Mouse (Mus musculus) forelimb bud, embryonic 11.5 days (tissue): ENCODE results near the gene Smg8.
"Not testable (repeated sequence)": the region's sequence is repeated elsewhere in the genome, so short reads cannot be mapped to it uniquely, and the experiment has no call there.

Experiments used
- DNase-seq: peaks from one replicate; pipeline ENCODE4 v3.0.0-alpha.2; 2012; ENCODE audit warnings: low read depth, low spot score

The Smg8 gene

DNA sequence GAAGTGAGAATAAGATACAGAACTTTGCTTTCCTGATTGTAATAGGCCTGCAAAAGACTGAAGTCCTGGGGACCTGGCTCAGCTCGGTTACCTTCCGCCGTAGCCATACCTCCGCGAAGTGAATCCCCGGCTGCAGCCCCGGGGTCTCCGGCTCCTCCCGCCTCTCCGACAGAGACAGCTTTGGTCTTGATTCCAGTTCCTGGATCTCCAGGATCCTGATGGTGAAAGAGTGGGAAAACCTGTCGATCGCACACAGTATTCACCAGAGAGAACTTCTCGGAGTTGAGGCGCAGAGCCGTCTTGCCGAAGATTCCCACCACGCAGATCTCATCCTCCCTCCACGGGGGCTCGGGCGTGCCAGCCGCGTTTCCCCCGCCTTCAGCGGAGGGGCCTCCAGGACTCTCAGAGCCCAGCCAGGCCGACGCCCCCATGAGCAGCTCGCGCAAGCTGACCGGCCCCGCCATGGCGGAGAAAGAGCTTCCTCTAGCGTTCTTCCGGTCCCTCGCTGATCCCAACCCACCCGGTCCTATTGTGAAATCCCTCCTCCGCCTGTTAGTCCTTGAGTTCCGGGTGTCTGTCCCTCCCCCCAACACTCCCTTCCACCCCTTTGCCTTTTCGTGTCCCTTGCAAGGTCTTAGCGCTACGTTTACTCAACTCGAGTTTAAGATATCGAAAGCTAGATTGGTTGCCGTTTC, at the start of gene Smg8:
Smg8 (minus strand) TSS at position 485 of the 695 bp plus-strand sequence.
- peak; percentile 82 for DNase-seq

GRCm38 (mm10) chr11:87136233-87136632, 49.7 kb upstream of the Smg8 start:
- DNase-seq: no peak

DNA sequence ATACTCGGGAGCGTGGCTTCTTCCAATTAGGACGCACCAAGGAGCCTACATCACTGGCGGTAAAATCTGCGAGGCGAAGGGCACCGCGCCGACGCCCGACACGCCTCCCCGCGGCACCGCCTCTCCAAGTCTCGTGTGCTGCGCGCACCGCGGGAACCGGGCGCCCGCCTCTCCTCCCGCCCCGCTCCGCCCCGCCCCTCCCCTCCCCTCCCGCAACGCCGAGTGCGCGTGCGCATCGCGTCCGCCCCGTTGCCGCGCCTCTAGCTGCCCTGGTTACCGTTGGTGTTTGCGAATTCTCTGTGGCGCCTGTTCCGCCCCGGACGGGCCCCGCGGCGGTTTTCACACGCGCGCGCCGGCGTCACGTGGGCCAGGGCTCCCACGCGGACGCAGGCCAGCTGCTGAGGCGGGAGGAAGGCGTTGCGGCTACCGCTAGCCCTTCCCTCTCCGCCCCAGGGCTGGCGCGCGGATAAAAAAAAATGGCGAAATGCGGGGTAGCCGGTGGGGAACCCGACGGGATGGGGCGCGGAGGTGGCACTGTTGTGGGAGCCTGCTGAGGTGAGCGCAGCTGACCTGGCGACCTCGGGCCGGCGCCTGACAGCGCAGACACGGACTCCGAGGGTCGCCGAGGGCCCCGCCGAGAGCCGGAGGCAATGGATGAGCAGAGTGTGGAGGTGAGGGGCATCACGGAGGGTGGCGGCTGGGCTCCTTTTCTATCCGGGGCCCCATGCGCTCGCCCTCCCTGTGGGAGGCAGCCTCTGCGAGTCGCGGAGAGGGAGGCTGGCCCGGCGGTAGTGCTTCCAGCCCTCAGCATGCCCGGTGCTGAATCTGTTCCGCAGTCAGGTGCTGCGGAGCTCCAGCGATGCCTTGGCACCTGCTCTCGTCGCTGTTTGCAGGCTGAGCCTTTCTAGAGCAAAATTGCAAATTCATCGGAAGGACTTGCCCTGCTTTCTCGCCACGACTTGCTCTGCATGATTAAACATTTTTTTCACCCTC, 40.5 kb upstream of the Smg8 start, which contains the start of gene Trim37:
Trim37 (plus strand) TSS at position 254 of the 993 bp plus-strand sequence.
- DNase-seq: peak; percentile 89

- DNase-seq: no peak
Measured at GRCm38 (mm10) chr11:87126281-87126823, 39.8 kb upstream of the Smg8 start.

DNA sequence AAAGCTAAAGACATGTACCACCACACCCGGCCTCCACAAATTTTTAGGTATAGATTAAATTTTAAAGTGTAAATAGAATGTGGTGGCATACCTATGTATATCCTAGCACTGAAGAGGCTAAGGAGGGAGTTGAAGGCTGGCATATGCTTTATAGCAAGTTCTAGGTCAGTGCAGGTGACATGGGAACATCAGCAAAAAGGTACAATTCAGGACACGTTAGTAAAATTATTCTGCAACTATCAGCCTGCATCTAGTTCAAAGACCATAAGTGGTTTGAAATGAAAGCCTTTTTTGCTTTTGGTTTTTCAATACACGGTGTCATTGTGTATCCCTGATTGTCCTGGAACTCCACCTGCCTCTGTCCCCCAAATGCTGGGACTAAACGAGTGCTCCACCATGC, 39.0 kb upstream of the Smg8 start:
- DNase-seq: no peak

- DNase-seq: no peak
Measured at GRCm38 (mm10) chr11:87121864-87122263, 35.3 kb upstream of the Smg8 start.

DNA sequence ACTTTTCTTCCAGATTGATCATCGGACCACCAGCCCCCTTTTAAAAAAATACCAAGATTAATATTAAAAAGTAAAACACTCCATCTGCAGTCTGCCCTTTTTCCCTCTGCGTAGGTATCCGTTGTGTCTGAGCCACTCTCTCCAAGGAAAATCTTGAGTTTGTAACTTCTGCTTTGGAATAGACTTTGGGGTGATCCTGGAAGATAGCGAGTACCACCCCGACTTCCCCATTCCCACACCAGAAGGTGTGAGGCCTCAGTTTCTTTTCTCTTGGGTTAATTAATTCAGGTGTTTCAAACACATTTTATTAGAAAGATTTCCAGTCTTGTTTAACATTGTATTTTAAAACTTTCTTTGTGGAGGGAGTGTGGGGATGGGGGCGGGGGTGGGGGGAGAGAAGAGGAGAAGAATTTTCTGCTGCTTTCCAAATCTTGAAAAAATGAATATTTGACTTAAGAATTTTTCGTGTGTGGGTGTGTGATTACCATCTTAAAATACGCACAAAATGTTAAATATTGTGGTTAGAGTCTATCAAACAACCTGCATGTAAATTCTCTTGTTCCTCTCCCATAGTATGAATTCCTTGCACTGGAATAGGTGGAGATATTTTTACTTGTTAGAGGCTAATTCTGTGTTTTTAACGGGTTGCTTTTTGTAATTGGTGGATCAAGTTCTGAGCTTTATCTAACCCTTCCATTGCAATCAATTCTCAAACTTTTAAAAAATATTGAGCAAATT, 23.8 kb upstream of the Smg8 start:
- no peak for DNase-seq

- peak; percentile 36 for DNase-seq
Measured at GRCm38 (mm10) chr11:87109519-87110171, 23.1 kb upstream of the Smg8 start.

GRCm38 (mm10) chr11:87108755-87109518, 22.4 kb upstream of the Smg8 start, which contains the start of gene Ska2:
Ska2 (plus strand) TSS chr11:87109234.
- peak; percentile 100 for DNase-seq

GRCm38 (mm10) chr11:87108409-87108754, 21.8 kb upstream of the Smg8 start, which contains the start of gene Prr11:
Prr11 (minus strand) TSS chr11:87108708.
- no peak for DNase-seq

DNA sequence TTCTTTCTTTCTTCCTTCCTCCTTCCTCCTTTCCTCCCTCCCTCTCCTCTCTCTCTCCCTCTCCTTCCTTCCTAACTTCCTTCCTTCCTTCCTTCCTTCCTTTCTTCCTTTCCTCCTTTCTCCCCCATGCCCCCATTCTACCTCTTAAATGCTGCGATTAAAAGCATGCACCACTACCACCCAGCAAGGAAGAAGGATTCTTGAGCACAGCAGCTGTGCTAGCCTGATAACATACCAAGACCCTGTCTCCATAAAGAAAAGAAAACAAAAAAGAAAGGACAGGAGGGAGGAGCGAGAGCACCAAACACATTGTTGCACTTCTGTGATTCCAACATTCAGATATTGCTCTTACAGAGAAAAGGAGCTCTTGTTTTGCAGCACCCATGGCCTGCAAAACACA, 568 bp upstream of the Smg8 start:
- no peak for DNase-seq

GRCm38 (mm10) chr11:87085461-87085860, 1.1 kb downstream of the Smg8 start:
- DNase-seq: no peak

DNA sequence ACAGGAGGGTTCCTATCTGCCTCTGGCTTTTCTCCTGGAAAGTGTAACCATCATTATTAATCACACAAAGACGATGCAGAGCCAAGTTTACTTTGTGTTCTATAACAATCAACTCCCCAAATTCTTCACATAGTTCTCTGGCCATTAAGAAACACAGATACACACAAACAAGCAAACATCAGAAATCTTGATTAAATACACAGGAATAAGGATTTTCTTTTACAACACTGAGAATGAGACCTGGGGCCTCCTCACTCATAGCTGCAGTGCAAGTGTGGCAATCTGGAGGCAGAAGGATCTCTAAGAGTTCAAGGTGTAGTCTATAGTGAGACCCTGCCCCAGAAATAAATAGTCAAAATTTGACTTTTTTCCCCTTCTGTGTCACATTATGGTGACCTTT, 2.9 kb downstream of the Smg8 start:
- DNase-seq: no peak

- DNase-seq: peak; percentile 96
Measured at GRCm38 (mm10) chr11:87073866-87074440, 12.6 kb downstream of the Smg8 start, which contains the start of gene Gdpd1. Gdpd1 (minus strand) TSS chr11:87074062.

DNA sequence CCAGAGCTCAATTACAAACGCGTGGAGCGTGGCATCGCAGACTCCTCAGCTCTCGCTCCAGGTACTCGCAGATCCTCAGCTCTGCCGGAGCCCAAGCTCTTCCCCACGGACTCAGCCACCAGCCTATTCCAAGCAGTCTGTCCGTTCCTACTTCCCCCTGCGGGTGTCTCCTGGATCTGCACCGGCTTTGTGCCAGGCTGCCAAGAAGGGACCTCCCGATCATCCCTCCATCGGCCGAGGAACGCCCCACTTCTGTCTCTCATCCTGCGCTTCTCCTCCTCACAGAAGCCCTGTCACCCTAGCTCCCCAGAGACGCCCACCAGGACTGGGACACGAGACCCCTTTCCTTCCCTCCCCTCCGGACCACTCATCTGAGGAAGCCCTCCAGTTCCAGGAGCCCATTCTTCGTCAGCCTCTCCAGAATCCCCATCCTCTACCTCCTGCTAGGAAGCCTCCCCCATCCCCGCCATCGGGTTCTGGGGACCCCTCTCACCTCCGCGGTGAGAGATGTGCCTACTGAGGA, 13.2 kb downstream of the Smg8 start:
- DNase-seq: peak; percentile 64

GRCm38 (mm10) chr11:87062087-87062486, 24.5 kb downstream of the Smg8 start:
- DNase-seq: no peak

DNA sequence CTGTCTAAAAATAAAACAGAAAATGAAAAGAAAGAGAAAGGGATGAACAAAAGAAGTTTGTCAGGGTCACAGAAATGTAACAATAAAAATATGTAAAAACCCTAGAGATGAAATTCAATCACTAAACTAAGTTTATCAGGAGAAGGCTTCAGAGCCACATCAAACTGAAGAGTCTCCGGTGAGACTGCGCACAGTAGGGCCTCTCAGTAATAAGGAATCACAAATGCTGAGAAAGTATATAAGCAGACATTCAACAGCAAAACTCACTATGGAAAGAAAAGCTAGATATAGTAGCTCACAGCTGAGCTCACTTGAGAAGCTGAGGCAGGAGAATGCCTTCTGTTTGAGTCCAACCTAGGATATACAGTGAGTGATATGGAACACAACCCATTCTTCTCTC, 26.2 kb downstream of the Smg8 start:
- DNase-seq: no peak

- DNase-seq: no peak
Measured at GRCm38 (mm10) chr11:87056286-87056685, 30.3 kb downstream of the Smg8 start.

GRCm38 (mm10) chr11:87048900-87049299, 37.7 kb downstream of the Smg8 start:
- not testable (repeated sequence) for DNase-seq
